ENCODE assay signal across 8 mouse cellular contexts in genomic region chr11:67010430-67010829, GRCm38 (mm10). TPM values are rescaled to one million over a fixed set of nuclear protein-coding genes. Genes with fewer than 3 reads are reported as not detected.
DNase-seq lines count a peak whose midpoint lies in the region; ATAC-seq and TF ChIP-seq lines count a peak whose summit lies in the region.

No protein-coding gene starts in this region.

- 0 out of 2 replicates have a peak overlapping the region, but pooled peaks have one; percentile 7 for H3K4me2 ChIP-seq in hindbrain, postnatal 0 days (ENCODE audit: low read depth, low read length)

- TF ChIP-seq CTCF in heart, adult 2 months (IDR thresholded peaks at IDR 0.05): peak; percentile 51
- TF ChIP-seq CTCF in hindbrain, postnatal 0 days (IDR thresholded peaks at IDR 0.05; ENCODE audit: low read depth): peak; percentile 73

- H3K4me3 ChIP-seq in heart, adult 2 months: no peak overlapping the region
- no peak overlapping the region for H3K4me3 ChIP-seq in hindbrain, postnatal 0 days (ENCODE audit: low read length)

- DNase-seq in heart, adult 2 months: no peak
- DNase-seq in heart, adult 11 months: no peak
- peak; percentile 13 for DNase-seq in thymus, postnatal 4 days
- DNase-seq in thymus, postnatal 10 days (ENCODE audit: low spot score in 2 of 2): no peak
- DNase-seq in hindbrain, postnatal 0 days (ENCODE audit: low spot score): peak; percentile 78
- peak; percentile 62 for DNase-seq in retina, postnatal 1 day
- no peak for DNase-seq in frontal cortex, postnatal 25 days (ENCODE audit: low spot score in 2 of 2)
- DNase-seq in kidney, adult 11 months: no peak

- TF ChIP-seq EP300 in heart, adult 2 months (IDR thresholded peaks at IDR 0.05; ENCODE audit: insufficient read depth, low read depth, low read length): no peak

- no peaks in the 10 kb centered on the region for H3K36me3 ChIP-seq in heart, adult 2 months (ENCODE audit: control insufficient read depth, insufficient read depth, low read length)
- H3K36me3 ChIP-seq in hindbrain, postnatal 0 days (ENCODE audit: insufficient read depth, low read length): no peaks in the 10 kb centered on the region

- no peak overlapping the region for H3K9ac ChIP-seq in heart, adult 2 months (ENCODE audit: low read depth, low read length)
- no peak overlapping the region; the same call in 1 of the 2 replicates for H3K9ac ChIP-seq in hindbrain, postnatal 0 days (replicated peaks; ENCODE audit: low read length)

- H3K79me2 ChIP-seq in heart, adult 2 months (replicated peaks; ENCODE audit: control insufficient read depth, insufficient read depth, low read length): no peaks in the 10 kb centered on the region

- no peak overlapping the region for H3K27ac ChIP-seq in heart, adult 2 months
- 0 out of 2 replicates have a peak overlapping the region, but pooled peaks have one; percentile 32 for H3K27ac ChIP-seq in hindbrain, postnatal 0 days

- H3K9me3 ChIP-seq in hindbrain, postnatal 0 days (ENCODE audit: low read length): no peaks in the 10 kb centered on the region

- peak; percentile 83 for ATAC-seq in hindbrain, postnatal 0 days

- intact Hi-C loops in heart, adult 2 months (cut with DNase I): no loop called here

- no peak for TF ChIP-seq POLR2A in heart, adult 2 months (IDR thresholded peaks at IDR 0.05; ENCODE audit: insufficient read depth, low read depth, low read length)

- 2% methylated on average over 8 of the region's 8 CpGs for WGBS in heart, adult 2 months
- WGBS in hindbrain, postnatal 0 days: 6% methylated on average over 8 of the region's 8 CpGs

- H3K27me3 ChIP-seq in heart, adult 2 months (ENCODE audit: control insufficient read depth, insufficient read depth, low read length): no peaks in the 10 kb centered on the region
- no peaks in the 10 kb centered on the region for H3K27me3 ChIP-seq in hindbrain, postnatal 0 days (ENCODE audit: insufficient read depth, low read length)

- no peaks in the 10 kb centered on the region; the same call in 1 of the 2 replicates for H3K4me1 ChIP-seq in heart, adult 2 months (ENCODE audit: control insufficient read depth, insufficient read depth, low read length)
- peaks cover 4% of the 10 kb centered on the region; the same call in 1 of the 2 replicates for H3K4me1 ChIP-seq in hindbrain, postnatal 0 days (ENCODE audit: insufficient read depth, low read length)

RNA-seq across cellular contexts. Expression of gene Tmem220, which starts 14.5 kb away (rescaled TPM):
- 1 to 10 TPM; 1.9 to 2.0 TPM for total RNA-seq in heart, adult 2 months (2021)
- polyA plus RNA-seq in heart, adult 2 months (2012; rRNA removed): 2.1 and 3.8 TPM in 2 replicates
- total RNA-seq in hindbrain, postnatal 0 days (2014; rRNA removed): 0.26 TPM in 1 of 2 replicates, not detected in the other
- 0.97 and 1.1 TPM in 2 replicates for polyA plus RNA-seq in hindbrain, postnatal 0 days (2015; fragmentation: Nextera tagmentation; extraction: Ambion mirVana)

RNA-seq across cellular contexts. Expression of gene Adprm, which starts 42.0 kb away (rescaled TPM):
- 10 to 100 TPM; 10.8 to 14.6 TPM for total RNA-seq in heart, adult 2 months (2021)
- 9.8 and 20.6 TPM in 2 replicates for polyA plus RNA-seq in heart, adult 2 months (2012; rRNA removed)
- 15.6 and 18.9 TPM in 2 replicates for total RNA-seq in hindbrain, postnatal 0 days (2014; rRNA removed)
- polyA plus RNA-seq in hindbrain, postnatal 0 days (2015; fragmentation: Nextera tagmentation; extraction: Ambion mirVana): 25.3 and 29.5 TPM in 2 replicates

RNA-seq across cellular contexts. Expression of gene Sco1, which starts 42.0 kb away (rescaled TPM):
- 10 to 100 TPM; 18.3 to 20.1 TPM for total RNA-seq in heart, adult 2 months (2021)
- 7.8 and 12.0 TPM in 2 replicates for polyA plus RNA-seq in heart, adult 2 months (2012; rRNA removed)
- 11.0 and 13.8 TPM in 2 replicates for total RNA-seq in hindbrain, postnatal 0 days (2014; rRNA removed)
- polyA plus RNA-seq in hindbrain, postnatal 0 days (2015; fragmentation: Nextera tagmentation; extraction: Ambion mirVana): 13.6 and 14.9 TPM in 2 replicates

RNA-seq across cellular contexts. Expression of gene Tmem238l, which starts 54.0 kb away (rescaled TPM):
- not detected for total RNA-seq in heart, adult 2 months (2021)
- not detected in 2 replicates for polyA plus RNA-seq in heart, adult 2 months (2012; rRNA removed)
- not detected in 2 replicates for total RNA-seq in hindbrain, postnatal 0 days (2014; rRNA removed)
- not detected in 2 replicates for polyA plus RNA-seq in hindbrain, postnatal 0 days (2015; fragmentation: Nextera tagmentation; extraction: Ambion mirVana)

Comparison
In these comparisons a context has a peak if more than half of its experiments do, and no peak if none do; other contexts are left out.
1. DNase-seq: peak in thymus, postnatal 4 days (single experiment), hindbrain, postnatal 0 days (single experiment) and retina, postnatal 1 day (single experiment); none in heart, adult 2 months (0 of 2), heart, adult 11 months (single experiment), thymus, postnatal 10 days (0 of 2), frontal cortex, postnatal 25 days (0 of 2) and kidney, adult 11 months (single experiment).